Mouse (Mus musculus) C2C12 (cell line): Measurements from ENCODE around the gene Cacna2d3.

Source experiments
- CEBPB ChIP-seq: IDR thresholded peaks from one replicate; pipeline ENCODE4 v1.6.1; 2011; ENCODE audit warnings: low read depth, mild to moderate bottlenecking, control low read depth, moderate library complexity
- CTCF ChIP-seq: IDR thresholded peaks from one replicate; pipeline ENCODE4 v1.5.1; 2011; ENCODE audit not compliant: control insufficient read depth, insufficient read depth, insufficient read length
- FOSL1 ChIP-seq: IDR thresholded peaks from one replicate; pipeline ENCODE4 v1.8.0; 2011; ENCODE audit warnings: mild to moderate bottlenecking, low read length; ENCODE audit not compliant: poor library complexity, insufficient read depth, severe bottlenecking
- MAX ChIP-seq: IDR thresholded peaks from one replicate; pipeline ENCODE4 v1.6.1; 2011; ENCODE audit warnings: mild to moderate bottlenecking, control low read depth
- MYOD1 ChIP-seq: IDR thresholded peaks from one replicate; pipeline ENCODE4 v1.6.1; 2011; ENCODE audit warnings: low read depth; ENCODE audit not compliant: control insufficient read depth, insufficient read length
- MYOG ChIP-seq: IDR thresholded peaks from one replicate; pipeline ENCODE4 v1.6.1; 2011; ENCODE audit not compliant: control insufficient read depth, insufficient read length; ENCODE audit errors: extremely low read depth
- USF1 ChIP-seq: IDR thresholded peaks from one replicate; pipeline ENCODE4 v1.6.1; 2011; ENCODE audit warnings: low read depth, mild to moderate bottlenecking, control low read depth, moderate library complexity

DNA sequence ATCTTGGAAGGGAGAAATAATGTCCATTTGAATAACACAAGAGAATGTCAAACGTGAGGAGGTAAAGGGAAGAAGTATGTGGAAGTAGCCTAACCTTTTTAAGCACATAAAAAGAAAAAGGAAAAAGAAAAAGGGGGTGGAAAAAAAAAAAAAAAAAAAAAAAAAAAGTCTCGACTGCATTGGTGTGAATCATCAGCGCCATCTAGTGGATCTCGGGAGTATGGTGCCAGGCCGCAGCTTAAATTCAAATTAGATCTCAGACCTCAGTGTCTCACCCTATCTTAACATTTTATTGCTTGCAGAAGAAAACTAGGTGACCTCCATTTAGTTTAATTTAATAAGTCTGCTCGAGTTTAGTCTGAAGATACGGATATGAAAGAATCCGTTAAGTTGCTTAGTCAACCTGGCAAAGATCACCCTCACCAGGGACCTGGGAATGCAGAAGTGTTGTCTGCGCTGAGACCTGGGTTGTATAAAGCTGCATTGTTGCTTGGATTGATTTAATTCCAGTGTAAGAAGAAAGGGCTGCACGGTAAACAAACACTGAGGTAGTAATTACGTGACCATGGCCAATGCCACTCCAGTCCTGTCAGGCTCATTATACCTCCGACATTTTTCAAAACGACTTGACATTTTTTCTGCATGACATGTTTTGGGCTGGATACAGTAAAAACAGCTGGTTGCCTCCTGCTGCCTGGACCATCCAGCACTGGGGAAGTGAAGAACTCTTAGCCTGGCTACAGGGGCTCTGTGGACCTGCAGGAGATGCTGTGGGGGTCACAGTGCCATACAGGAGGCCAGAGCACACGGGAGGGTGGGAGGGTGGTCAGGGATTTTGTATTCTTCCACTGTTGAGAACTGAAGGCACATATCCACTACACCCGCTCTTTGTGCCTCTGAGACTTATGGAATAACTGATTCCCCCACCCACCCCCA is 278.3 kb downstream of the Cacna2d3 start:
- no peak for TF ChIP-seq USF1
- no peak for TF ChIP-seq CTCF
- TF ChIP-seq MYOG = no peak
- TF ChIP-seq CEBPB = no peak
- TF ChIP-seq MYOD1 = no peak
- TF ChIP-seq MAX = no peak
- TF ChIP-seq FOSL1 = no peak
